Mouse (Mus musculus) embryonic facial prominence, embryonic 10.5 days (tissue): ENCODE measurements at regions not wholly inside any gene's neighbourhood (a gene's known extent, or its start where the extent isn't known, plus 50 kb on each side); places are given as distances from the start of the nearest gene placed in this dataset.

Source experiments
- DNase-seq: peaks from one replicate; pipeline ENCODE4 v3.0.0-alpha.2; 2017; ENCODE audit warnings: low spot score
- H3K27ac ChIP-seq: fragments of 300-500 bp; sonication (generic); replicated peaks from 2 replicates; pipeline ENCODE4 v1.5.1; 2016; ENCODE audit warnings: mild to moderate bottlenecking
- H3K27me3 ChIP-seq: fragments of 300-500 bp; sonication (generic); replicated peaks from 2 replicates; pipeline ENCODE4 v1.6.1; 2016; ENCODE audit warnings: low read depth, mild to moderate bottlenecking; ENCODE audit not compliant: poor library complexity, severe bottlenecking
- H3K36me3 ChIP-seq: fragments of 300-500 bp; sonication (generic); replicated peaks from 2 replicates; pipeline ENCODE4 v1.6.1; 2016; ENCODE audit warnings: mild to moderate bottlenecking, moderate library complexity
- H3K4me1 ChIP-seq: fragments of 300-500 bp; sonication (generic); 2 replicates; pipeline ENCODE4 v1.6.1; 2016
- H3K4me3 ChIP-seq: fragments of 300-500 bp; sonication (generic); 2 replicates; pipeline ENCODE4 v1.5.1; 2016; ENCODE audit warnings: mild to moderate bottlenecking, moderate library complexity
- H3K9me3 ChIP-seq: fragments of 300-500 bp; sonication (generic); 2 replicates; pipeline ENCODE4 v1.6.1; 2016; ENCODE audit warnings: mild to moderate bottlenecking
- WGBS: fragments of 180-500 bp; shearing (Covaris S2); methylation state at CpG from one replicate; pipeline ENCODE4 v1.1.7; 2016; 5-methylcytosine and 5-hydroxymethylcytosine counted together

DNA sequence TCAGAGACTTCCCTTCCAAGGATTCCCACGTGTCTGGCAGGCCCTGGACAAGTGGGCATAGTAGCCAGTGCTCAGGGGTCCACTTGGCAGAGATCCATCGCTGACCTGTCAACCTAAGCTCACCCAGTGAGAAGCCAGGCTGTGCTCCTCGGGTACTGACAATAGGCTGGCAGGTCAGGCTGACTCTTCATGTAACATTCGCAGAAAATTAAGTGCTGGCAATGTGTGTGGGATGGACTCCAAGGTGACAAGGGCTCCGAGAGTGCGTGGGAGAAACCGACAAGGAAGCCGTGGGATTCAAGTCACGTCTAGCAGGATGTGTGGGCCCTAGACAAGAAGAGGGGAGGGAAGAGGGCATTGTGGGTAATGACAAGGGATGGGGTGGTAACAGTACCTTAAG is 564.6 kb upstream of the Adam5 start:
- 0 out of 2 replicates have a peak, but pooled peaks cover 23% of the 10 kb centered on the region for H3K27me3 ChIP-seq
- no peak for DNase-seq
- H3K9me3 ChIP-seq: no peaks in the 10 kb centered on the region
- no peaks in the 10 kb centered on the region for H3K36me3 ChIP-seq
- 76% methylated on average over 9 of the region's 9 CpGs for WGBS
- peaks cover 35% of the 10 kb centered on the region for H3K4me1 ChIP-seq
- H3K4me3 ChIP-seq: no peak overlapping the region
- peak overlapping the region; percentile 70; the same call in 1 of the 2 replicates for H3K27ac ChIP-seq

- 82% methylated on average over 5 of the region's 5 CpGs for WGBS
- no peaks in the 10 kb centered on the region for H3K36me3 ChIP-seq
- no peaks in the 10 kb centered on the region for H3K9me3 ChIP-seq
- no peak overlapping the region for H3K4me3 ChIP-seq
- no peak for DNase-seq
- H3K27me3 ChIP-seq: 0 out of 2 replicates have a peak, but pooled peaks cover 12% of the 10 kb centered on the region
- peaks cover 13% of the 10 kb centered on the region for H3K4me1 ChIP-seq
- H3K27ac ChIP-seq: no peak overlapping the region
Measured at GRCm38 (mm10) chr8:25385186-25385585, 561.0 kb upstream of the Adam5 start.

DNA sequence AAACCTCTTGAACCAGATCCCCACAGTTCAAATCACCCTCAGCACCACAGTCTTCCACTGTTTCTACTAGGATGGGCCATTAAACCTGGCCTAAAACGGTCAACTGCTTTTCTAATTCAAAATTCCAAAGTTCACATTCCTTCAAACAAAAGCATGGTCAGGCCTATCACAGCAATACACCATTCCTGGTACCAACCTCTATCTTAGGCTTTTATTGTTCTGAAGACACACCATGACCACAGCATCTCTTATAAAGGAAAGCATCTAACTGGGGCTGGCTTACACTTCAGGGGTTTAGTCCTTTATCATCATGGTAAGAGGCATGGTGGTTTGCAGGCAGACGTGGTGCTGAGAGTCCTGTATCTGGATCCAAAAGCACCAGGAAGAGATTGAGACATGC is 560.4 kb upstream of the Adam5 start:
- 0 out of 2 replicates have a peak, but pooled peaks cover 7% of the 10 kb centered on the region for H3K27me3 ChIP-seq
- H3K4me3 ChIP-seq: no peak overlapping the region
- no peaks in the 10 kb centered on the region for H3K36me3 ChIP-seq
- H3K27ac ChIP-seq: no peak overlapping the region
- no peaks in the 10 kb centered on the region for H3K9me3 ChIP-seq
- WGBS: 80% methylated on average over 2 of the region's 2 CpGs
- H3K4me1 ChIP-seq: peaks cover 8% of the 10 kb centered on the region
- DNase-seq: no peak

- Histone ChIP-seq H3K27ac (no peak overlapping the region), H3K4me1 (peaks cover 13% of the 10 kb centered on the region), H3K27me3 (peaks cover 5% of the 10 kb centered on the region), H3K9me3 (no peaks in the 10 kb centered on the region), H3K4me3 (no peak overlapping the region), H3K36me3 (no peaks in the 10 kb centered on the region)
- WGBS: 80% methylated on average over 8 of the region's 8 CpGs
- DNase-seq: no peak
Measured at GRCm38 (mm10) chr8:25373276-25373675, 549.1 kb upstream of the Adam5 start.

DNA sequence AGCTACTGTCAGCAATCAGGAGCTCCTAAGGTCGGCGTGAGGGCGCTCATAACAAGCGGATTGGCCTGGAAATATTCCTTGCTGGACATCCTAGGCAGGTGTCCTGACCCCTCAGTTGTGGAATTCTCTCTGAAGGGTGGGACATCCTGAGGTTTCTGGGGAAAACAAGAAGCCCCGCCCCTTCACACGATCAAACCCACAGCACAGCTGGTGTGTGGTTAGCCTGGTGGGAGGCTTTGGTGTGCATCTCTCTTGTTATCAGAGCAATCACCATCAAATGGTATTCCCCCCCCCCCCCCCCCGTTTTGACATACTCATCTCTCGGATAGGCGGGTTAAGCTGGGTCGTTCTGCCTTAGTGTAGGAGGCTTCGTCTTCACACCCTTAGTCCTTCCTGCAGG is 546.8 kb upstream of the Adam5 start:
- no peaks in the 10 kb centered on the region for H3K36me3 ChIP-seq
- DNase-seq: no peak
- peaks cover 31% of the 10 kb centered on the region for H3K4me1 ChIP-seq
- H3K27me3 ChIP-seq: peaks cover 10% of the 10 kb centered on the region
- H3K4me3 ChIP-seq: no peak overlapping the region
- no peaks in the 10 kb centered on the region for H3K9me3 ChIP-seq
- 44% methylated on average over 11 of the region's 11 CpGs for WGBS
- no peak overlapping the region for H3K27ac ChIP-seq

DNA sequence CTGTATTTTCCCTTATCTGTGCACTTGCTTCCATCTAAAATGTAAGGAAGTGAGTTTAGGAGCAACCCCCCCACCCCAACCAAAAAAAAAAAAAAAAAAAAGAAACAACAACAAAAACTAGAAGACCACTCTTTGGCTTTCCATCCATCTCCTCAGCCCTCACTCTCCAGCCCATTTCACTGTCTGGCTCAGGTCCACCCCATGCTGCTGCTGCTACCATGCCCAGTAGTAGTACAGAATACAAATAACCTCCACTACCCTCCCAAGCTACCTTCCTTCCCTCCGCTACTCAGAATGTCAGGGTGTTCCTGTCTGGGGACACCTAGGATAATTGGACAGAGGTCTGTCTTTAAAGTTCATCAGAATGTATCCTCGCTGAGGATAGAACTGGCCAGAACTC is 545.2 kb upstream of the Adam5 start:
- 87% methylated on average over 2 of the region's 2 CpGs for WGBS
- Histone ChIP-seq H3K4me1 (peaks cover 31% of the 10 kb centered on the region), H3K27me3 (peaks cover 10% of the 10 kb centered on the region), H3K4me3 (no peak overlapping the region), H3K9me3 (no peaks in the 10 kb centered on the region), H3K27ac (0 out of 2 replicates have a peak overlapping the region, but pooled peaks have one; percentile 48), H3K36me3 (no peaks in the 10 kb centered on the region)
- no peak for DNase-seq

- no peaks in the 10 kb centered on the region for H3K9me3 ChIP-seq
- peak; percentile 86 for DNase-seq
- 7% methylated on average over 11 of the region's 11 CpGs for WGBS
Measured at GRCm38 (mm10) chr8:25368561-25369091, 544.5 kb upstream of the Adam5 start.

GRCm38 (mm10) chr8:25367806-25368549 is 543.8 kb upstream of the Adam5 start:
- Histone ChIP-seq H3K27me3 (peaks cover 10% of the 10 kb centered on the region), H3K4me1 (peaks cover 38% of the 10 kb centered on the region), H3K36me3 (no peaks in the 10 kb centered on the region), H3K27ac (peak overlapping the region; percentile 92), H3K4me3 (peak overlapping the region; percentile 39), H3K9me3 (no peaks in the 10 kb centered on the region)
- DNase-seq: no peak
- 28% methylated on average over 15 of the region's 15 CpGs for WGBS

More at GRCm38 (mm10) chr8:25368561-25369091, 544.5 kb upstream of the Adam5 start:
- Histone ChIP-seq H3K4me3 (peak overlapping the region; percentile 39), H3K27ac (peak overlapping the region; percentile 92), H3K36me3 (no peaks in the 10 kb centered on the region), H3K27me3 (peaks cover 10% of the 10 kb centered on the region), H3K4me1 (peaks cover 38% of the 10 kb centered on the region)

- Histone ChIP-seq H3K36me3 (no peaks in the 10 kb centered on the region), H3K4me3 (no peak overlapping the region), H3K4me1 (peaks cover 44% of the 10 kb centered on the region), H3K27me3 (peaks cover 10% of the 10 kb centered on the region), H3K27ac (no peak overlapping the region), H3K9me3 (no peaks in the 10 kb centered on the region)
- 28% methylated on average over 3 of the region's 3 CpGs for WGBS
- DNase-seq: no peak
Measured at GRCm38 (mm10) chr8:25366181-25366580, 542.0 kb upstream of the Adam5 start.

DNA sequence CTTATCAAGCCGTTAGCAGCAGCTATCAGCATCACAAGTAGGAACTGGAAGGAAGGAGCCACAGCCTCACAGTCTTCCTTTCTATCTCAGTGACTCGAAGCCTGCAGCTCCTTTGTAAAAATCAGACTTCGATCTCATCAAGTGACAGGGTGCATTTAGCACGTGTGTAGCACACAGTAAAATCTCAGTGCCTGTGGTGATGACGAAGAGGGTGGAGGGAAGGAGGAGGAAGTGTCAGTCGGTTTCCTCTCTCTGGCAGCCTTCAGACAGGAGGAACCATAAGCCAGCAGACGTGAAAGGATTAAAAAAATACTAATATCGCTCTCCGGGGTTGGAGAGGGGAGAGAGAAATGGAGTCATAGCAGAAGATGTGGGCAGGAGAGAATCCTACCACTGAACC is 538.5 kb upstream of the Adam5 start:
- no peaks in the 10 kb centered on the region for H3K9me3 ChIP-seq
- DNase-seq: no peak
- H3K36me3 ChIP-seq: no peaks in the 10 kb centered on the region
- no peak overlapping the region for H3K27ac ChIP-seq
- no peaks in the 10 kb centered on the region for H3K27me3 ChIP-seq
- H3K4me1 ChIP-seq: peaks cover 25% of the 10 kb centered on the region
- WGBS: 72% methylated on average over 9 of the region's 9 CpGs
- no peak overlapping the region for H3K4me3 ChIP-seq

- DNase-seq: no peak
- peaks cover 20% of the 10 kb centered on the region for H3K4me1 ChIP-seq
- WGBS: 69% methylated on average over 4 of the region's 4 CpGs
- no peaks in the 10 kb centered on the region for H3K36me3 ChIP-seq
- H3K27ac ChIP-seq: no peak overlapping the region
- H3K4me3 ChIP-seq: no peak overlapping the region
- H3K9me3 ChIP-seq: no peaks in the 10 kb centered on the region
- H3K27me3 ChIP-seq: no peaks in the 10 kb centered on the region
Measured at GRCm38 (mm10) chr8:25362146-25362545, 538.0 kb upstream of the Adam5 start.

DNA sequence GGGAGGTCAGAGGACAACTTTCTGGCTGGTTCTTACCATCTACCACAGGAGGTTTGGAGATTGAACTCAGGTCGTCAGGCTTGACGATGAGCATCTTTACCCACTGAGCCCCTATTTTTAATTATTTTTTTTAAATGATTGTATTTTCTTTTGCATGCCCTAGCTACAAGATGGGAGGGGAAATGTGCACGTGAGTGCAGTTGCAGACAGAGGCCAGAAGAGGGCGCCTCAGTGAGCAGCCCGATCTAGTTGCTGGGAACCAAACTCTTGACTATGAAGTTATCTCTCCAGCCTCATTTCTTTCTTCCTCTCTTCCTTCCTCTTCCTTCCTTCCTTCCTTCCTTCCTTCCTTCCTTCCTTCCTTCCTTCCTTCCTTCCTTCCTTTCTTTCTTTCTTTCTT is 537.3 kb upstream of the Adam5 start:
- no peak for DNase-seq
- WGBS: 87% methylated on average over 5 of the region's 5 CpGs
- no peak overlapping the region for H3K4me3 ChIP-seq
- no peaks in the 10 kb centered on the region for H3K36me3 ChIP-seq
- no peak overlapping the region for H3K27ac ChIP-seq
- H3K27me3 ChIP-seq: no peaks in the 10 kb centered on the region
- no peaks in the 10 kb centered on the region for H3K9me3 ChIP-seq
- peaks cover 17% of the 10 kb centered on the region for H3K4me1 ChIP-seq

DNA sequence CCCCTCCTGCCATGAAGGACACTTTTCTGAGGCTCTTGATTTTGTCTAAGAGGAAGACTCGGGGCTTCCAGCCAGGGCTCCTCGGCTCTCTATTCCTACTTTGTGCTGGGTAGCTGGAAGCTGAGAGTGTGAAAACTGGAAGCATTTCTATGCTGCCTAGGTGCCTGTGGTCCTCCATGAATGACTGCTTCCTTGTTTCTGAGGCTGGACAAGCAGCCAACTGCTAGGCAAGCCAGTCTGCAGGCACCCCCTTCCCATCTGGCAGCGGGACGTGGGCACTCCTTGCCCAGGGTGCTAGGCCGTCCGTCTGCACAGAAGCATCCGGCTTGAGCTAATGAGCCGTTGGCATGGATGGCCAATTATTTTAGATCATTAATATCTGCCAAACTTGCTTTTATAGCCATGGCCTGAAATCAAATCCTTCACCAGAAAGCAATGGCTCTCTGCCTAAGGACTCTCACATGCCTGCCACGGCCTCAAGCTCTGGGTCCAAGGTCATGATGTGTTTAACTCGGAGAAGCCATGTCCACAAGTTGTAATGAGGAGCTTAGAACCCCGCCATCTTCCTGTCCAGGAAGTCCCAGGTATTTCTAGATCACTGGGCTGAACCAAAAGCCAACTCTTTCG is 534.5 kb upstream of the Adam5 start:
- WGBS: 92% methylated on average over 12 of the region's 12 CpGs
- no peak for DNase-seq
- no peak overlapping the region for H3K4me3 ChIP-seq
- H3K9me3 ChIP-seq: no peaks in the 10 kb centered on the region
- H3K27me3 ChIP-seq: peaks cover 23% of the 10 kb centered on the region
- H3K27ac ChIP-seq: no peak overlapping the region
- H3K4me1 ChIP-seq: peaks cover 15% of the 10 kb centered on the region
- H3K36me3 ChIP-seq: no peaks in the 10 kb centered on the region
